Mouse (Mus musculus): ENCODE measurements around the gene Raf1. TPM values are rescaled to one million over a fixed set of nuclear protein-coding genes. Genes with fewer than 3 reads are reported as not detected.

Raf1 gene
- polyA plus RNA-seq, 1 experiment from 2014 or later, result 135 TPM

DNA sequence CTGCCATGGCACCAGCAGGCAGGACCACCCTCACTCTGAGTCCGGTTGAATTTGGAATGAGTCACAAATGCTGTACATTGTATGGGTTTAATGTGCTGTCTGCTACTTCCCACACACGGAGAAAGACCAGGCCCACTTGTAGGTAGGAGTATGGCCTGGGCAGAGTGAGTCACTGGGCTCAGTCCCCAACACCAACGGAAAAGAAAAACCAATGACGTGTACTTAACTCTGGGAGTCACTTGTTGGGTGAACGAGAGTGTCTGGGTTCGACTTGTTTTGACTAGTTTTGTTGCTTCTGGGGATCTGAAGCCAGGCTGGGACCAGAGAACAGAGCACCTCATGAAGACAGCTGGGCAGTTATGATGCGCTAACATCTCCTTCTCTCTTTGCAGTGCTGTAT is 102.3 kb downstream of the Raf1 start:
- 92% methylated on average over 7 of the region's 7 CpGs for WGBS
- Histone ChIP-seq H3K9me3 (no peaks in the 10 kb centered on the region), H3K4me1 (replicated peaks) (no peaks in the 10 kb centered on the region), H3K27ac (no peak overlapping the region), H3K36me3 (peaks cover 94% of the 10 kb centered on the region), H3K4me3 (no peak overlapping the region), H3K27me3 (ENCODE audit: insufficient read depth, poor library complexity, severe bottlenecking) (no peaks in the 10 kb centered on the region)
- DNase-seq (ENCODE audit: low spot score), result no peak

Other genes with a start within 250 kb of the Raf1 start
- 32.7 and 34.6 TPM in 2 replicates for gene Tsen2, start 132.0 kb downstream of the Raf1 start, polyA plus RNA-seq (2016; fragmentation: Nextera tagmentation; extraction: Ambion mirVana)
- gene Mkrn2os, start 84.1 kb downstream of the Raf1 start, polyA plus RNA-seq (2016; fragmentation: Nextera tagmentation; extraction: Ambion mirVana), result 0.13 and 0.16 TPM in 2 replicates
- gene Mkrn2, start 74.7 kb downstream of the Raf1 start, polyA plus RNA-seq (2016; fragmentation: Nextera tagmentation; extraction: Ambion mirVana), result 25.0 and 28.5 TPM in 2 replicates
- gene Tmem40, start 85.8 kb upstream of the Raf1 start, polyA plus RNA-seq (2016; fragmentation: Nextera tagmentation; extraction: Ambion mirVana), result 2.2 and 3.2 TPM in 2 replicates
- gene Cand2, start 97.9 kb upstream of the Raf1 start, polyA plus RNA-seq (2016; fragmentation: Nextera tagmentation; extraction: Ambion mirVana), result 51.1 and 53.9 TPM in 2 replicates
- gene Rpl32, start 132.1 kb upstream of the Raf1 start, polyA plus RNA-seq (2016; fragmentation: Nextera tagmentation; extraction: Ambion mirVana), result 1,744 and 1,823 TPM in 2 replicates
- 1.6 and 2.3 TPM in 2 replicates for gene Efcab12, start 161.8 kb upstream of the Raf1 start, polyA plus RNA-seq (2016; fragmentation: Nextera tagmentation; extraction: Ambion mirVana)
- gene Mbd4, start 176.7 kb upstream of the Raf1 start, polyA plus RNA-seq (2016; fragmentation: Nextera tagmentation; extraction: Ambion mirVana), result 24.6 and 31.7 TPM in 2 replicates
- gene Ift122, start 176.8 kb upstream of the Raf1 start, polyA plus RNA-seq (2016; fragmentation: Nextera tagmentation; extraction: Ambion mirVana), result 28.8 and 30.6 TPM in 2 replicates

All from hindbrain, embryonic 10.5 days (tissue).